Mouse (Mus musculus) gastrocnemius, postnatal 4 days (tissue): ENCODE data around the gene Epha10. TPM values are rescaled to one million over a fixed set of nuclear protein-coding genes. Genes with fewer than 3 reads are reported as not detected.
A peak's percentile ranks its signal among the peaks of the same experiment; 100 is the strongest.
"Not testable (repeated sequence)": the region's sequence is repeated elsewhere in the genome, so short reads cannot be mapped to it uniquely, and the experiment has no call there.

Experiments used
- DNase-seq, 2 experiments: peaks; one replicate each; pipeline ENCODE4 v3.0.0; 2021 to 2022; ENCODE audit warnings: low spot score in 2 of 2, mixed read lengths in 2 of 2
- total RNA-seq, 2 experiments: library from RNA; stranded (reverse); gene quantifications; 2 replicates each; pipeline ENCODE4 v1.2.3; 2021

The Epha10 gene
- total RNA-seq, 2 experiments from 2014 or later: not detected

DNA sequence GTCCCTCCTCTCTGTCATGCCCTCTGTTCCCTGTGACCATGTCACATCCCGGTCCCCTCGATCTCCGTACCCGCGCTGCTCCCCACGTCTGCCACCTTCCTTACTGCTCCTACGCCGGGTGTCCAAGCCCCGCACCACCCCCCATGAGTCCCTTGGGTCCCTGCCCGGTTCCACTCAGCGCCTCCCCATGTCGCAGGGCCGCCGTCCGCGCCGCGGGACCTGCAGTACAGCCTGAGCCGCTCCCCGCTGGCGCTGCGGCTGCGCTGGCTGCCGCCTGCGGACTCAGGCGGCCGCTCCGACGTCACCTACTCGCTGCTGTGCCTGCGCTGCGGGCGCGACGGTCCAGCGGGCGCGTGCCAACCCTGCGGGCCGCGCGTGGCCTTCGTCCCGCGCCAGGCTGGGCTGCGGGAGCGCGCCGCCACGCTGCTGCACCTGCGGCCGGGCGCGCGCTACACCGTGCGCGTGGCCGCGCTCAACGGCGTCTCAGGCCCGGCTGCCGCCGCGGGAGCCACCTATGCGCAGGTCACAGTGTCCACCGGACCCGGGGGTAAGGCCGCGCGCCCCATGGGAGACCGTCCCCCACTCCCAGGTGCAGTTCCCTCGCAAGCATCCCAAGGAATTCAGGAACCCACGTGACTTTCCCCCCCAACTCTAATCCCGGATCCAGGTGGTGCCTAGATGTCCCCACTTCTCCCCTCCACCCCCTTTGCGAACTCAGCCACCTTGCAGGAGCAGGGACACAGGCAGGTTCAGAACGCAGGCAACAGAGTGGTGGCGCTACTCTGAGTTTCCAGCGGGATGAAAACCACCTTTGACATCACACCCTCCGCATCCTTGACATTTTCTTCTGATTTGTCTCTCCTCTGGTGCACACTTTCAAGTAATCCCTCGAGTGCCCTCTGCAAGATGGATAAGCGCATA is 14.1 kb downstream of the Epha10 start:
- no peak for DNase-seq

DNA sequence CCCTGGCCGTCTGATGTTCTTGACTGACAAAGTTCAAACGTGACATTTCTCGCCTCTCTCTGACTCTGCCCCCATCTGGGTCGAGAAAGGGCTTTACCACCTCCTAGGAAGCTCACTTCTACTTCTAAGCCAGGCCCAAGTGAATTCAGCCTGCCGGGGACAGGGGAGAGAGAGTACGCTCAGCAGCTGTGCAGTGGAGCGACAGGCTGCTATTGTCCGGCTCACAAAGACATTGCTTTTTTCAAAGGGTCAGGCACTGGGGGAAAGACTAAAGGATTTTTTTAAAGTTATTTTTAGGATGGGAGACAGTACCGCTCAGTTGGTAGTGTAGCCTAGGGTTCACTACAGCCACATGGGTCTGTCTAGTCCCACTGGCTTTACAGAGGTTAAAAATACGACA is 17.7 kb downstream of the Epha10 start:
- no peak for DNase-seq

DNA sequence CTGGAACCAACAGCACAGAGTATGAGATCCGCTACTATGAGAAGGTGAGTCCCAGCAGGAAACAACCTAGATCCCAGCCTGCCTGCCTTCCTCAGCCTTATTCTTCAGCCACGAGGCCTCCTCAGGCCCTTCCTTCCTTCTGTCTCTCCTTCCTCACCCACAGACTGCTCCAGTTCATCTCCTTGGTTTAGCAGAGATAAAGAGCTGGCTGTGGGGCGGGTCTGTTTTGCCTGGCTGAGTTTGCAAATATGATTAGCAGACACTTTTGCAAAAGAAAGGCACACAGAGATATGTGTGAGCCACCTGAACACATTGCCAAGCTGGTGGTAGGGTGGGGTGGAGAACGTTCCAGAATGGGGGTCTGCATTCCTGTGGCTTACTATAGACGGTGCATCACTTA is 19.2 kb downstream of the Epha10 start:
- DNase-seq: no peak

DNA sequence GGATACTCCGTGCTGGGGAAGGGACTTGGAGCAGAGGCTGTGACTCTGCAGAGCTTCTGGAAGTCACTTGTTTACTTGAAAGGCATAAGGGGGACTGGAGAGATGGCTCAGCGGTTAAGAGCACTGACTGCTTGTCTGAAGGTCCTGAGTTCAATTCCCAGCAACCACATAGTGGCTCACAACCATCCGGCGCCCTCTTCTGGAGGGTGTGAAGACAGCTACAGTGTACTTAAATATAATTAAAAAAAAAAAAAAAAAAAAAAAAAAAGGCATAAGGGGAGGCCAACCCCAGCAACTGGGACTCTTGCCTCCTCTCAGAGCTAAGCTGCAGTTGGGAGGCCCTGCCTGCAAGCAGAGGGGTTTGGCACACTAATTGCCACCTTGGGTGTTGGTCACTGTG is 24.7 kb downstream of the Epha10 start:
- no peak for DNase-seq

DNA sequence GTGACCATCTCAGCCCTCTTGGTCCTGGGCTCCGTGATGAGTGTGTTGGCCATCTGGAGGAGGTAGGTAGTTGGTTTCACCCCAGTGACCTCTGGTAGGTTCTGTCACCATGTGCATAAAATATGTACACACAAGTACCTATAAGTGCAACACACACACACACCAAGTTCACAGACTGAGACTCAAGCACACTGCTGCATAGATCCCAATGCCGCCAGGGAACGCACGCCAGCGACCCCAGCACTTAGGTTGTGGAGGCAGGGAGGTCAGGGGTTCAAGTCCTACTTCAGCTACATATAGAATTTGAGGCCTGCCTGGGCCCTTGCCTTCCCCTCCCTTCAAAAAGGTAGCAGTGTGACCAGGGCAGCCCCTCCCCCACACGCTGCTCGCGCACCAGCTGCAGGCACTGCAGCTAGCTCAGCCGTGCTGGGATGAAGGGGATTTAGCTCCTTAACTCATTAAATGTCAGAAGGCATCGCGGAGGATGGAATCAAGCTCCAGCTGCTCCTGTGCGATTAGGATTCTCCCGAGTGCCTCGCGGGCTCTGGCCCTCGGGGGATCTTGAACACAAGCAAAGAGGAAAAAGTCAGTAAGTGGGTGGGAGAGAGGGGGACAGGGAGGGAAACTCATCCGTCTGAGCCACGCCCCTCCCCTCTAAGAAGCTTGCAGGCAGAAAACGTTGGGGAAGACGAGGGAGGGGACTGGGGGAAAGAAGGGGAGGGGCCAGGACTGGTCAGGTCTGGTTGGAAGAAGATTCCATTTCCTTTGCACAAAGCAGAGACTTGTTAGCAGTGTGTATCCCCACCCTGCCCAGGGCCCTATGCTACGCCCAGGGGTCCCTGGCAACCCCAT is 25.5 kb downstream of the Epha10 start:
- DNase-seq: no peak

DNA sequence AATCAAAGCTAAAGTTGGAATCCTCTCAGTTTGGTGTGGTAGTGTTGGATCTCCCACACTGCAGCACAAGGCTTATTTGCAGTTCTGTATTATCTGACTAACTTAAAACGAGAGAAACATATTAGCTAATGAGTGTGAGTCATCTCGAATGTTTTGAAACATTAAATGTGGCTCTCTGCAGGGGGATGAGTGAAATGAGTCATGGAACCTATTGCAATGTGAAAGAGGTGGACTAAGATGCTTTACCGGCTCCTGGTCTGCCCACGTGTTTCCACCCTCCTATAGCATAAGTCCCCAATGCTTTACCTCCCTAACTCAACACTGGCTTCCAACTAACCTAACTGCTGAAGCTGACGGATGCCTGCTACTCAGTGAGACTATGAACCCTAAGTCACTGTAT is 47.4 kb downstream of the Epha10 start:
- DNase-seq: no peak

DNA sequence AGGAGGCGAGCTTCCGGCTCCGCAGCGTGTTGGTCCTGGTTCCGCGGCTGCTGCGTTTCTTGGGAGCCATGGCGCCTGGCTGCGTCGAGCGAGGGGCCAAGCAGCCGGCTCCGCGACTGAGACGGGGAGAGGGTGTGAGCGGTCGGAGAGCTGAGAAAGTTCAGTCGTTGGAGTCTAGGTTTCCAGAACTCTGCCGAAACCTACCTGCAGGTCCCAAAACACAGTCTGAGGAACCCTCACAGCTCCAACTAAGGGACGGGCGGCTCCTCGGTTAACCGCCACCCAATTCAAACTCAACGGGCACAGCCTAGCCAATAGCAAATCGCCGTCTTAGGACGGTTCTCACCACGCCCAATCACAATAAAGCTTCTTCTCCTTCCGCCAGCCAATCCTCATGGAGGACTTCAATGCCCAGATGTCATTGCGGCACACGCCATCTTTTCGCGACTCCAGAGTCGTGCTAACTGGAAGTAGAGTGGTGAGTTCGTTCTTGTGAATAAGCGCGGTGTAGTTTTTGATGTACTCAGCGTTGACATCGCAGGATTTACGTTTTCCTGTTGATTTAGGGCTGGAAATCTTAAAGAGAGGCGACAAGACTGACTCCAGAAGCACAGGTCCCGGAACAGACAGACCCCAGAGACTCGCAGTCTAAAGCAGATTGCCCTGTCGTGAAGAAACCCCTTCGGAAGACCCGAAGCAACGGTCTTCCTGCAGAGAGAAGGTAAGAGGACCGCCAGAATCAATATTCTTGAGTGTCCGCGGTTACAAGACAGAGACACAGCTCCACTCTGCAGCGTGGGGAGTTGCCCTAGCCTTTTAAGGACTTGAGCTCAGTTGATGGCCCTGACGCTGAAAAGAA is 56.1 kb downstream of the Epha10 start, which contains the start of gene 9930104L06Rik:
9930104L06Rik (plus strand) TSS at position 436 of the 859 bp plus-strand sequence.
- peak; percentile 75 to 92 for DNase-seq

DNA sequence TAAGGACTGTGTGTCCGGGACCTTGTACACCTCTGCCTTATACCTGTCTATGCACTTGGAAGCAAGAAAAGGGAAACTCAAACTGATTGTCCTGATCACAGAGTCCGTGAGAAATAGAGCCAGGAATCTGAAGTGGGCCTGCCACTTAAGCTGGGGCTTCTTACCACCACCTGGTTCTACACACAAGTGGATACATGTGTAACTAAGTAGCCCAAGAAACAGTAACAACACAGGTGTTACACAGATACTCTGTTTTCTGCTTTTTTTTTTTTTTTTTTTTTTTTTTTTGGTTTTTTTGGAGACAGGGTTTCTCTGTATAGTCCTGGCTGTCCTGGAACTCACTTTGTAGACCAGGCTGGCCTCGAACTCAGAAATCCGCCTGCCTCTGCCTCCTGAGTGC is 58.5 kb downstream of the Epha10 start, which contains the start of gene Cdca8:
Cdca8 (minus strand) TSS at position 101 of the 400 bp plus-strand sequence.
- not testable (repeated sequence) for DNase-seq

DNA sequence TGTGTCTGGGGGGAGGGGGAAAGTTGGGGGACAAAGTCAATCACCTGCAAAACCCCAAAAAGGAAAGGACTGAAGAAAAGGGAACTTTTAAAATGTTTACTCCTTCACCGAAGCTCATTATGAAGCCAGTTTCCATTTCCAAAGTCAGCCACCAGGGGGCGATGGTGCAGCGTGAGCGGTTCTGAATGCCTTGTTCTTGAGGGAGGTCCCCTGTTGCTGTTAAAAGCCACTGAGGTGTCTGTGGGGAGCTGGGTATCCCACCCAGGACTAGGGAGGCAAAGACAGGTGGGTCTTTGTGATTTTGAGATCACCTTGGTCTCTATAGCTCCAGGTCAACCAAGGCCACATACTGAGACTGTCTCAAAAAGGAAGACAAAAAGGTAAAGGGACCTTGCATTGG is 62.3 kb downstream of the Epha10 start:
- DNase-seq: peak; percentile 66 to 78

DNA sequence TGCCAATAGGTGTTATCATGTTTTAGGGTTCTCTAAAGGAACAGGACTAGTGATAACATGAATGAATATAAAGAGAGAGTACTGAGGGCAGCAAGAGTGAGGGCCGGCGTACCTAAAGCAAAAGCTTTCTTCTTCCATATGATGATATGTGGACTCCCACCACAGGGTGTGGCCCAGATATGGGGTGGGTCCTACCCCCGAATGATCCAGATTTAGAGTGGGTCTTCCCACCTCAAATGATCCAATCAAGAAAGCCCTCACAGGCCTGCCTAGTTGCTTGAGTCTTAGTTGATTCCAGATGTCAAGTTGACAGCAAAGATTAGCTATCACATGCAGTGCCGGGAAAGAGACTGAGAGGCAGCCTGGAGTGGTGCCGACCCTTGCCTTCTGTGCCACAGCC is 63.1 kb downstream of the Epha10 start:
- DNase-seq: no peak

DNA sequence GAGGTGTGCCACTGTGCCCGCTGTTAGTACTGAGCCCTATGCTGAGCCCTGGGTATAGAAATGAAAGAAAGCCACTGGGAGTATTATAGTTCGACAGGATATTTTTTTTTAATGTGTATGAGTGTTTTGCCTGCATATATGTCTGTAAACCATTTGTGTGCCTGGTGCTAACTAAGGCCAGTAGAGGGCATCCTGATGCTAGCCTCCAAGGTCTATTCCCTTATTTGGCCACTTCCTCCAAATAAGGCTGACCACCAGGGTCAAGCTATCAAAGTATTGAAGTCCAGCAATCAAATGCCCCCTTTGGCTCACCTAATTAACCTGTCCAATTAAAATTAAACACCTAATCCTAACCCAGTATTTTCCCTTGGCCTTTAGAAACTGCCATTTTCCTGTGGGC is 64.3 kb downstream of the Epha10 start:
- DNase-seq: no peak

DNA sequence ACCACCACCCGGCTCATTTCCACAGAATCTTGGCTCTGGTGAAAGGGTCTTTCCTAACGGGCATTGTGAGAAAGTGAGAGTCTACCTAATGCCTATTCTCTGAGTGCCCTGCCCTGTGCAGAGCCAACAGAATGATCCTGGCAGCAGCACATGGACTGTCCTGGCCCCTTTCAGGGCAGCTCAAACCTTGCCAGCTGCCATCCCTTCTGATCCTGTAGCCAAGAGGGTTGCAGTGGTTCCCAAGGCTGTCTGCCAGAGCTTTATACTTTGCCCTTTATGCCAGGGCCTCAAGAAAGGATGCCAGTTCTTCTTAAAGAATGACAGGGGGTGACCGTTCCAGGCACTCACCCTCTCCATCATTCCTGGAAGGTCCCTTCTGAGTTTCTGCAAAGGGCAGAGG is 68.8 kb downstream of the Epha10 start:
- no peak for DNase-seq

DNA sequence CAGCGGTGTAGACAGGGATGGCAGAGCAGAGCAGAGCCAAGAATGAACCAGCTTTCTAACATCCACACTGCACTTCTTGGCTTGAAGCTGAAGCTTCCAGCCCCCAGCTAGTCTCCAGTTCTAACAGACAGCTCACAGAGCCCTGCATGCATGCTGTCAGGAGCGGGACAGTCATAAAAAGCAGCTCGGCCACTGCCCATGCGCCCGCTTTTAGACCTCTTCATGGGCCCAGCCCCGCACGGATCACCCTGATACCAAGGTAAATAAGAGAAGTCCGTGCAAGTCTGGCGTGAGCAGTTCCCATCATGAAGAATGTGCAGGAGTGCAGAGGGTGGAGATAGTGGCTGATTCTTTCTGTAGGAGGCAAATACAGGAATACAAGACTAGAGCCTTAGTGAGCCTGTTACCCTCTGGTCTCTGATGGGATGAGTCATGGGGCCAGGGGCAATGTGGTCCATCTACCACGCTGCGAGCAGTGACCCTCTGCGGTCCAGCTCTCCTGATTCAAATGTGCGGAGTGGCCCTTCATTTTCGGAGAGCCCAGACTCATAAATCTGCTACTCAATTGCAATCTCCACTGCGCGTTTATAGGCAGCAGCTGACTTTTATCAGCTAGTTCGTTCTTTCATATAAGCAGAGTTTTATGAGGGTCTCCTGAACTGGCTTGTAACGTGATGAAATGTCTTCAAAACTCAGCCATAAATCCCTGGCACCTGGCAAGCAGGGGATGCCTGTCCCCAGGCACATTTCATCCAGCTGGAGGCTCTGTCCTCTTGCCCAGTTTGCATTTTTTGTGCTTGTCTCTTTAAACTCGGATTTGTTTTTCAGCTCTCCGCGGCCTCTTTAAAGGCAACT is 69.7 kb downstream of the Epha10 start:
- no peak for DNase-seq

DNA sequence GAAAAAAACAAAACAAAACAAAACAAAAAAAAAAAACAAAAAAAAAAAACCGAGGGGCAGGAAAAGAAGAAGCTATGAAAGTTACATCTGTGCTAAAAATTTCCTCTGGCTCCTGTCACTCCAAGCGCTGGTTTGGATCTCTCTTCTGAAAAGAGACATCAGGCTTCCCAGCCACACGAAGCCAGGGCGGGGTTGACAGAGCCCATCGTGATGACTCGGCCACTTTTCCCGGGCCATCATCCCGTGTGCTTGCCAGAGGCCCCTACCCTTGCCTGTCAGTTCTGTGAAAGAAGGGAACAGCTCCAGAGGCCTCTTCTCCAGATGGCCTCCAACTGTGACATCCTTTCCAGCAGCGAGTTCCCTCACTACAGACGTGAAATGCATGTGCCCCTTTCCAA is 70.3 kb downstream of the Epha10 start:
- DNase-seq: no peak

DNA sequence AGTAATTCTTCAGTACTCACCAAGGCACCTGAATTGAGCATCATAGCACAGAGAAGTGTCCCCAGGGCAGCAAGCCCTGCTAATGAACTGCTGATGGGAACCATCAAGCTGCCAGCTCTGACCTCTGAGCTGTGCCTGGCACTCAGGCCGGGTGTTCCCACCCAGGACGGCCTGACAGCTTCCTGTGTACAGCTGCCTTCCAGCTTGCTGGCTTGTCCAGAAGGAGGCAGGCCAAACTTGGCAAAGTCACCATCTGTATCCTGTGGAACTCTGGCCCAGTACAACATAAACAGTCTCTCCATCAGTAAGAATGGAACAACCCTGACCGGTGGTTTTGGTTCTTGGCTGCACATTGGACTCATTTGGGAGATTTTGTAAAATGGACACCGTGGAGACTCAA is 72.8 kb downstream of the Epha10 start:
- no peak for DNase-seq

DNA sequence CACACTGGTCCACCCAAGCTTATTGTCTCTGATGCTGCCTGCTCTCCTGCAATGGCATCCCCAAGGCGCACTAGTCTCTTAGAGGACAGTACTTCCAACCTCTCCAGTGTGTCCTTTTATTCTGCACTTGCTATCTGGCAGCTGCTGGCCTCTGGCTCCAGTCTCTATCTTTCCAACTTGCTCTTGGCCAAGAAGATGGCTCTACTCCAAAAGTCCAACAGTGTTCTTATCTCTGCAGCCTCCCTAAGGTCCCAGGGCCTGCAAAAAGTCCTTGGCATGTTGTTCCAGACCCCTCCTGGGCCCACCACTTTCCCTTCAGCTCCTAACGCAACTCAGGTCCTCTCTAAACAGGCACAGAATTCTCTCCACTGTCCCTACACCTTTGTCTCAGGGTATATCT is 76.6 kb downstream of the Epha10 start:
- no peak for DNase-seq

DNA sequence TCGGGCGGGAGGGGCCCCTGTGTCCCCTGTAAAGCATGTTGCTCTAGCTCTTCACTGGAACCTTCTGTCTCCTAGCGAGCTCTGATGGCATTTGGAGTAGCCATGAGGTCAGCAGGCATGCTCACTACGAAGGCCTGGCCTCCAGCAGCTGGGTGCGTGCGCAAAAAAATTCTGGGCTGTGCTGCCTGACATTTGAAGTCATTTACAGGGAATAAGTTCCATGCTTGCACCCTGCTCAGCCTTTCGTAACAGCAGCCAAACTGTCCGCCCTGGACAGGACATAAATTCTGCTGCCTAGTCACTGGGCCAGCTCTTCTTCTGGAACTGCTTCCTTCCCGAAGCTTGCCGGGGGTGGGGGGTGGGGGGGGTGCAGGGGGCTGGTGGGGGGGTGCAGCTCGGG is 78.4 kb downstream of the Epha10 start:
- DNase-seq: no peak

DNA sequence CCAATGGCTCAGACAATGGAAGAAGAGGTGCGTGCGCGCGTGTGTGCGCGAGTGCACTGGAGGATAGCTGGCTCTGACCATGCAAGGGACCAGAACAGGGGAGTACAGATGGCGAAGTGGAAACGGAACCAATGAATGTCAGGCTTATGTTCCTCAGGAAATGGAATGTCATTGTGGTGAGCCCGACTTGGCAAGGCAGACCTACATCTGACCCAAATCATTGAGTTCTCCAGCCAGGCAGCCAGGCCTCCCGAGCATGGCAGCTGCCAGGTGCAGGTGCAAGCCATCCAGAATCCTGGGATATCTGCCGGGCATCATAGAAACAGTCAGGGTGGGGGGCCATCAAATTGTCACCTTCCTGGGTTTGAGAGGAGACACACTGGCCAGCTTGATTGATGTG is 80.2 kb downstream of the Epha10 start:
- DNase-seq: no peak

DNA sequence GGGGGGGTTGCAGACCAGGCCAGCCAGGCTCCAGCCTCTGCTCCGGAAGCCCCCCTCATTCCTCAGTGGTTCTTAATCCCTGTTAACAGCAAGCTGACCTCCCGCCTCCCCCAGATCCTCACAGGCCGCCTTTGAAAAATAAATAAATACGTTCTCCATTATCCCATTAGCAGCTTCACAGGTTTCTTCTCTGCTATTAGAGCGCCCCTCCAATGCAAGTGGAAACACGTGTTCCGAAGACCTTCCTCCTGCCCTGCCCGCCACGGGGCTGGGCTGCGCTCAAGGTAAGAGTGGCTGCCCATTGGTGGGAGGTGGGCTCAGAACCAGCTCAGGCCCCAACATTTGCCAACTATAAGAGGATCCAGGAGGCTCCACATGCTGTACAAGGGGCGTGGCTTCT is 81.9 kb downstream of the Epha10 start:
- DNase-seq: no peak

DNA sequence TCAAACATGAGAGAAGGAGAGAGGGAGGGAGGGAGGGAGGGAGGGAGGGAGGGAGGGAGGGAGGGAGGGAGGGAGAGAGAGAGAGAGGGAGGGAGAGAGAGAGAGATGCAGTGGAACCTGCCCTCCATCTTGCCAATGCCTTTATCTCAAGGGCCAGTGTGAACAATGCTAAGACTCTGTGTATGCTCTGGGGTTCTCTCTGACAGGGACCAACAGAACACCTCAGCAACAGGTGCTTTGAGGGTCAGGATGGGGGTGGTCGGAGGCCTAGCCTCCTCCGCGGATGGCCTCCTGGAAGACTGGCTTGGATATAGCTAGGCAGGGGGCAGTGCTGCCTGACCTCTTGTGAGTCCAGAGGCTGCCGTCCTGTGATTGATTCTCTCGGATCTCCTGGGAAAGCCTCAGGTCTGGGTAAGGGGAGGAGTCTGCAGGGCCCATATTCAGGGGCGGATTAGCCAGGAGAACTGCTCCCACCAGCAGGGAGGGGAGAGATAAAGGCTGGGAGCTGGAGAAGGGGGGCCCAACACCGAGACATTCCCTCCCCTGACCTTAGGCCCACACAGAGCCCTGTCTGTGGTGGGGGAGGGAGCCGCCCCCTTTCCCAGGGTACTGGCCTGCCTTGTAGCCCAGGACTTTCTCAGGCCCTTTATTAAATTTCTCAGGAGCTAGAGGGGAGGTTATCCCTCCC is 84.4 kb downstream of the Epha10 start:
- no peak for DNase-seq
